Mouse (Mus musculus) cerebellum, adult 2 months (tissue): ENCODE measurements around the gene 1810043G02Rik.
"Not testable (repeated sequence)": the region's sequence is repeated elsewhere in the genome, so short reads cannot be mapped to it uniquely, and the experiment has no call there.

Source experiments
- CTCF ChIP-seq: fragments of 200-500 bp; IDR thresholded peaks from 2 replicates; pipeline ENCODE4 v1.5.1; 2011; ENCODE audit warnings: low read depth, mild to moderate bottlenecking, control low read depth, low read length, moderate library complexity, borderline replicate concordance; ENCODE audit not compliant: insufficient read depth
- POLR2A ChIP-seq: fragments of 200-500 bp; IDR thresholded peaks from 2 replicates; pipeline ENCODE4 v1.6.1; 2011; ENCODE audit warnings: low read length, control low read depth, borderline replicate concordance; ENCODE audit not compliant: insufficient read depth

DNA sequence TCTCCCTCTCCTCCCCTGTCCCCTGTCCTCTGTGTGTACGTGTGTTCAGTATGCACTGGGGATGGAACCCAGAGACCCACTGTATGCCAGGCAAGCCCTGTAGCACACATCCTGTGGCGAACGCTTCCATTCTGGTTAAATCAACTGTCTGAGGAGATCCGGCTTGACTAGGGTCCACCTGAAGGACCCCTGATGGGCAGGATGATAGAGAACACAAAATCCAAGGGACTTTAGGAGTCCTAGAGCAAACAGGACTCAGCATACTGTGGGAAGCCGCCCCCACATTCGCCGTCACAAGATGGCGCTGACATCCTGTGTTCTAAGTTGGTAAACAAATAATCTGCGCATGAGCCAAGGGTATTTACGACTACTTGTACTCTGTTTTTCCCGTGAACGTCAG is 27.9 kb upstream of the 1810043G02Rik start:
- TF ChIP-seq CTCF, POLR2A: not testable (repeated sequence)
